8 mouse cellular contexts compared by ENCODE assay signal in the genomic region with DNA sequence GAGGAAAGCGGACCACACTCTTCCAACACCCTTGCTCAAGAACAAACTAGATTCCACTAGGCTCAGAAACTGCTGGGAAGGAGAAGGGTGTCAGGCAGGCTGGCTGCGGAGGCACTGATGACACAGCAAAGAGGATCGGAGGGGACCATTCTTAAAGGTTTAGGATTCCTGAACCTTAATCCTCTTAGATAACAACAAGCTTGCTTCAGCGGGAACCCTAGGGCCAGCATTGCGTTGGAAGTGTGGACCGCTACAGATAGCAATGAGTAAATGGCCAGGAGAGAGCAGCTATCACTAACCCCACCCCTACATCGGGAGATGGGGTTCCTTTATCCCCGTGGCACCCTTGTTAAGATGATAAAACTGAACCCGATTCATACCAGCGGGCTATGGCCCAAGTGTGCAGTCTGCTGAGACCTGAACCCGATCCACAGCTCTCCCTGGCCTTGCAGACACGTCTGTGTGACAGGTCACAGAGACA. TPM values are rescaled to one million over a fixed set of nuclear protein-coding genes. Genes with fewer than 3 reads are reported as not detected.
DNase-seq lines count a peak whose midpoint lies in the region; ATAC-seq and TF ChIP-seq lines count a peak whose summit lies in the region.

No protein-coding gene starts in this region.

- no peak for TF ChIP-seq POLR2A in small intestine, adult 2 months (IDR thresholded peaks at IDR 0.05; ENCODE audit: low read depth, low read length)

- H3K27ac ChIP-seq in lung, embryonic 14.5 days (ENCODE audit: low read depth), result peak overlapping the region; percentile 54; the same call in 1 of the 2 replicates
- peak overlapping the region; percentile 57 for H3K27ac ChIP-seq in limb, embryonic 15.5 days
- no peak overlapping the region for H3K27ac ChIP-seq in small intestine, adult 2 months (ENCODE audit: insufficient read depth, low read depth, low read length)

- ATAC-seq in lung, embryonic 14.5 days (ENCODE audit: insufficient read depth), result peak; percentile 41
- peak; percentile 85 for ATAC-seq in erythroblast, adult 5-6 weeks (replicated peaks; ENCODE audit: low FRiP score, poor library complexity, severe bottlenecking)
- no peak for ATAC-seq in limb, embryonic 15.5 days (ENCODE audit: insufficient number of reproducible peaks, low FRiP score, low TSS enrichment, low read depth)

- H3K4me3 ChIP-seq in lung, embryonic 14.5 days (ENCODE audit: low read depth, low read length), result peak overlapping the region; percentile 31
- H3K4me3 ChIP-seq in limb, embryonic 15.5 days, result peak overlapping the region; percentile 40
- peak overlapping the region; percentile 55 for H3K4me3 ChIP-seq in small intestine, adult 2 months (ENCODE audit: low read depth, low read length)

- no peak for TF ChIP-seq CTCF in lung, embryonic 14.5 days (IDR thresholded peaks at IDR 0.05; ENCODE audit: low read depth)
- no peak for TF ChIP-seq CTCF in small intestine, adult 2 months (IDR thresholded peaks at IDR 0.05; ENCODE audit: extremely low read depth, insufficient read length, insufficient replicate concordance, low read depth, low read length)

- H3K9me3 ChIP-seq in lung, embryonic 14.5 days (ENCODE audit: low read depth, low read length), result no peaks in the 10 kb centered on the region
- H3K9me3 ChIP-seq in limb, embryonic 15.5 days, result no peaks in the 10 kb centered on the region

- 18% methylated on average over 12 of the region's 12 CpGs for WGBS in lung, embryonic 14.5 days
- 22% methylated on average over 12 of the region's 12 CpGs for WGBS in limb, embryonic 15.5 days
- WGBS in small intestine, adult 2 months, result 35% methylated on average over 12 of the region's 12 CpGs

- H3K4me1 ChIP-seq in lung, embryonic 14.5 days (ENCODE audit: insufficient read depth), result 0 out of 2 replicates have a peak, but pooled peaks cover 5% of the 10 kb centered on the region
- peaks cover 19% of the 10 kb centered on the region; the same call in 1 of the 2 replicates for H3K4me1 ChIP-seq in limb, embryonic 15.5 days
- H3K4me1 ChIP-seq in small intestine, adult 2 months (ENCODE audit: control insufficient read depth, insufficient read depth, insufficient read length, low read length), result no peaks in the 10 kb centered on the region

- DNase-seq in lung, embryonic 14.5 days, result no peak
- no peak for DNase-seq in lung, adult 18-20 months
- DNase-seq in layer of hippocampus, postnatal 25 days (ENCODE audit: extremely low spot score in 1 of 2, low spot score in 1 of 2), result no peak
- no peak for DNase-seq in thymus, postnatal 10 days (ENCODE audit: low spot score in 2 of 2)
- DNase-seq in right cerebral cortex, postnatal 14 days, result no peak

- 0 out of 2 replicates have a peak, but pooled peaks cover 4% of the 10 kb centered on the region for H3K27me3 ChIP-seq in lung, embryonic 14.5 days (ENCODE audit: insufficient read depth, low read length)
- H3K27me3 ChIP-seq in limb, embryonic 15.5 days, result no peaks in the 10 kb centered on the region
- H3K27me3 ChIP-seq in small intestine, adult 2 months (ENCODE audit: control insufficient read depth, insufficient read depth, low read length), result no peaks in the 10 kb centered on the region

- H3K36me3 ChIP-seq in lung, embryonic 14.5 days (ENCODE audit: insufficient read depth), result no peaks in the 10 kb centered on the region
- H3K36me3 ChIP-seq in limb, embryonic 15.5 days, result no peaks in the 10 kb centered on the region
- H3K36me3 ChIP-seq in small intestine, adult 2 months (ENCODE audit: control insufficient read depth, insufficient read depth, low read length), result no peaks in the 10 kb centered on the region

- peak overlapping the region; percentile 52 for H3K9ac ChIP-seq in lung, embryonic 14.5 days
- H3K9ac ChIP-seq in limb, embryonic 15.5 days, result no peak overlapping the region

- H3K4me2 ChIP-seq in lung, embryonic 14.5 days, result peak overlapping the region; percentile 59
- peak overlapping the region; percentile 67 for H3K4me2 ChIP-seq in limb, embryonic 15.5 days

RNA-seq across cellular contexts. Expression of a gene that starts 22.3 kb away (rescaled TPM):
- polyA plus RNA-seq in lung, embryonic 14.5 days (2014; fragmentation: Nextera tagmentation; extraction: Ambion mirVana), result not detected in 2 replicates
- 0.58 TPM in 1 of 2 replicates, not detected in the other for total RNA-seq in erythroblast, adult 5-6 weeks (2015; ENCODE audit: low replicate concordance)
- not detected in 2 replicates for total RNA-seq in erythroblast, adult 5-6 weeks (2017; ENCODE audit: low replicate concordance)
- 0.06 and 0.15 TPM in 2 replicates for polyA plus RNA-seq in limb, embryonic 15.5 days (2015; fragmentation: Nextera tagmentation; extraction: Ambion mirVana)
- polyA plus RNA-seq in small intestine, adult 2 months (2012; rRNA removed), result 0.03 TPM in 1 of 2 replicates, not detected in the other
- total RNA-seq in layer of hippocampus, postnatal 25 days (2021), result under 1 TPM; 0.57 to 0.99 TPM

RNA-seq across cellular contexts. Expression of a gene that starts 33.0 kb away (rescaled TPM):
- 60.1 and 69.3 TPM in 2 replicates for polyA plus RNA-seq in lung, embryonic 14.5 days (2014; fragmentation: Nextera tagmentation; extraction: Ambion mirVana)
- total RNA-seq in erythroblast, adult 5-6 weeks (2015; ENCODE audit: low replicate concordance), result 39.6 and 74.4 TPM in 2 replicates
- 27.5 and 31.5 TPM in 2 replicates for total RNA-seq in erythroblast, adult 5-6 weeks (2017; ENCODE audit: low replicate concordance)
- polyA plus RNA-seq in limb, embryonic 15.5 days (2015; fragmentation: Nextera tagmentation; extraction: Ambion mirVana), result 49.4 and 55.1 TPM in 2 replicates
- 73.3 and 185 TPM in 2 replicates for polyA plus RNA-seq in small intestine, adult 2 months (2012; rRNA removed)
- total RNA-seq in layer of hippocampus, postnatal 25 days (2021), result 10 to 100 TPM; 28.7 to 38.4 TPM

RNA-seq across cellular contexts. Expression of a gene that starts 38.2 kb away (rescaled TPM):
- polyA plus RNA-seq in lung, embryonic 14.5 days (2014; fragmentation: Nextera tagmentation; extraction: Ambion mirVana), result not detected in 2 replicates
- total RNA-seq in erythroblast, adult 5-6 weeks (2015; ENCODE audit: low replicate concordance), result not detected in 2 replicates
- not detected in 2 replicates for total RNA-seq in erythroblast, adult 5-6 weeks (2017; ENCODE audit: low replicate concordance)
- polyA plus RNA-seq in limb, embryonic 15.5 days (2015; fragmentation: Nextera tagmentation; extraction: Ambion mirVana), result 0.09 TPM in 1 of 2 replicates, not detected in the other
- polyA plus RNA-seq in small intestine, adult 2 months (2012; rRNA removed), result not detected in 2 replicates
- total RNA-seq in layer of hippocampus, postnatal 25 days (2021), result under 1 TPM in 1 of 2 experiments, not detected in 1; 0.25 TPM
